Mouse (Mus musculus): Measurements from ENCODE around the gene Dock2. TPM values are rescaled to one million over a fixed set of nuclear protein-coding genes. Genes with fewer than 3 reads are reported as not detected.

The Dock2 gene
- 633 TPM for polyA plus RNA-seq (2017; shearing (Covaris generic))

GRCm38 (mm10) chr11:34783587-34784043, at the start of gene Dock2:
Gene Dock2, minus strand, starts transcription at chr11:34783892.

GRCm38 (mm10) chr11:34314534-34315379, 468.9 kb downstream of the Dock2 start, which contains the start of gene Fam196b:
Gene Fam196b, plus strand, starts transcription at chr11:34314822.

GRCm38 (mm10) chr11:34207989-34208388, 575.7 kb downstream of the Dock2 start, which contains the start of gene Foxi1:
Gene Foxi1, minus strand, starts transcription at chr11:34208089.

Other genes with a start within 250 kb of the Dock2 start
- 3.4 TPM for gene Spdl1, start 49.7 kb upstream of the Dock2 start, polyA plus RNA-seq (2017; shearing (Covaris generic))